Mouse (Mus musculus): ENCODE measurements around the gene Ciz1. TPM values are rescaled to one million over a fixed set of nuclear protein-coding genes. Genes with fewer than 3 reads are reported as not detected.

The Ciz1 gene
- polyA plus RNA-seq, 1 experiment, result 34.3 TPM

GRCm38 (mm10) chr2:32349625-32350255, 2.4 kb upstream of the Ciz1 start:
- no peaks in the 10 kb centered on the region for H3K27me3 ChIP-seq (ENCODE audit: control insufficient read depth, insufficient read depth, low read length, poor library complexity, severe bottlenecking)
- no peak overlapping the region for H3K9ac ChIP-seq (ENCODE audit: low read depth, poor library complexity, severe bottlenecking)
- H3K4me3 ChIP-seq (ENCODE audit: low read depth, low read length), result no peak overlapping the region
- H3K27ac ChIP-seq (ENCODE audit: insufficient read depth, low read length), result no peak overlapping the region
- H3K36me3 ChIP-seq (ENCODE audit: control insufficient read depth, insufficient read depth, low read length, poor library complexity, severe bottlenecking), result no peaks in the 10 kb centered on the region
- no peaks in the 10 kb centered on the region for H3K9me3 ChIP-seq (replicated peaks; ENCODE audit: control insufficient read depth, insufficient read depth, low read length, poor library complexity, severe bottlenecking)
- H3K4me1 ChIP-seq (ENCODE audit: control insufficient read depth, insufficient read depth, low read length), result peaks cover 16% of the 10 kb centered on the region
- no peak for TF ChIP-seq CTCF (IDR thresholded peaks at IDR 0.05; ENCODE audit: low read depth, low read length)
- no peak for TF ChIP-seq EP300 (IDR thresholded peaks at IDR 0.05; ENCODE audit: insufficient read depth, low read depth, low read length)
- no peak for TF ChIP-seq POLR2A (IDR thresholded peaks at IDR 0.05; ENCODE audit: insufficient read depth, low read length)

- TF ChIP-seq POLR2A (IDR thresholded peaks at IDR 0.05; ENCODE audit: insufficient read depth, low read length) (no peak), EP300 (IDR thresholded peaks at IDR 0.05; ENCODE audit: insufficient read depth, low read depth, low read length) (no peak), CTCF (IDR thresholded peaks at IDR 0.05; ENCODE audit: low read depth, low read length) (no peak)
- Histone ChIP-seq H3K4me3 (ENCODE audit: low read depth, low read length) (no peak overlapping the region), H3K9me3 (replicated peaks; ENCODE audit: control insufficient read depth, insufficient read depth, low read length, poor library complexity, severe bottlenecking) (no peaks in the 10 kb centered on the region), H3K36me3 (ENCODE audit: control insufficient read depth, insufficient read depth, low read length, poor library complexity, severe bottlenecking) (no peaks in the 10 kb centered on the region), H3K27me3 (ENCODE audit: control insufficient read depth, insufficient read depth, low read length, poor library complexity, severe bottlenecking) (no peaks in the 10 kb centered on the region), H3K27ac (ENCODE audit: insufficient read depth, low read length) (no peak overlapping the region), H3K4me1 (ENCODE audit: control insufficient read depth, insufficient read depth, low read length) (peaks cover 16% of the 10 kb centered on the region), H3K9ac (ENCODE audit: low read depth, poor library complexity, severe bottlenecking) (no peak overlapping the region)
Observed at GRCm38 (mm10) chr2:32350471-32351051, 1.6 kb upstream of the Ciz1 start.

- no peak overlapping the region for H3K4me3 ChIP-seq (ENCODE audit: low read depth, low read length)
Observed at GRCm38 (mm10) chr2:32351471-32351961, 611 bp upstream of the Ciz1 start.

GRCm38 (mm10) chr2:32353007-32353542, 948 bp downstream of the Ciz1 start, which contains the start of gene Dnm1:
Gene Dnm1, minus strand, starts transcription at chr2:32353338.
- no peaks in the 10 kb centered on the region for H3K27me3 ChIP-seq (ENCODE audit: control insufficient read depth, insufficient read depth, low read length, poor library complexity, severe bottlenecking)
- no peaks in the 10 kb centered on the region for H3K36me3 ChIP-seq (ENCODE audit: control insufficient read depth, insufficient read depth, low read length, poor library complexity, severe bottlenecking)
- peak within 1 kb of the TSS; percentile 86 for H3K9ac ChIP-seq (ENCODE audit: low read depth, poor library complexity, severe bottlenecking)
- H3K27ac ChIP-seq (ENCODE audit: insufficient read depth, low read length), result no peak within 1 kb of the TSS
- no peaks in the 10 kb centered on the region for H3K9me3 ChIP-seq (replicated peaks; ENCODE audit: control insufficient read depth, insufficient read depth, low read length, poor library complexity, severe bottlenecking)
- H3K4me3 ChIP-seq (ENCODE audit: low read depth, low read length), result peak within 1 kb of the TSS; percentile 72
- 0 out of 2 replicates have a peak, but pooled peaks have one; percentile 32 for TF ChIP-seq EP300 (IDR thresholded peaks at IDR 0.05; ENCODE audit: insufficient read depth, low read depth, low read length)
- TF ChIP-seq POLR2A (IDR thresholded peaks at IDR 0.05; ENCODE audit: insufficient read depth, low read length), result no peak
- TF ChIP-seq CTCF (IDR thresholded peaks at IDR 0.05; ENCODE audit: low read depth, low read length), result peak; percentile 72
- H3K4me1 ChIP-seq (ENCODE audit: control insufficient read depth, insufficient read depth, low read length), result peaks cover 16% of the 10 kb centered on the region

More at GRCm38 (mm10) chr2:32351471-32351961, 611 bp upstream of the Ciz1 start:
- Histone ChIP-seq H3K27me3 (ENCODE audit: control insufficient read depth, insufficient read depth, low read length, poor library complexity, severe bottlenecking) (no peaks in the 10 kb centered on the region), H3K27ac (ENCODE audit: insufficient read depth, low read length) (no peak overlapping the region), H3K36me3 (ENCODE audit: control insufficient read depth, insufficient read depth, low read length, poor library complexity, severe bottlenecking) (no peaks in the 10 kb centered on the region), H3K4me1 (ENCODE audit: control insufficient read depth, insufficient read depth, low read length) (peaks cover 16% of the 10 kb centered on the region), H3K9ac (ENCODE audit: low read depth, poor library complexity, severe bottlenecking) (no peak overlapping the region), H3K9me3 (replicated peaks; ENCODE audit: control insufficient read depth, insufficient read depth, low read length, poor library complexity, severe bottlenecking) (no peaks in the 10 kb centered on the region)
- no peak for TF ChIP-seq CTCF (IDR thresholded peaks at IDR 0.05; ENCODE audit: low read depth, low read length)
- no peak for TF ChIP-seq EP300 (IDR thresholded peaks at IDR 0.05; ENCODE audit: insufficient read depth, low read depth, low read length)
- TF ChIP-seq POLR2A (IDR thresholded peaks at IDR 0.05; ENCODE audit: insufficient read depth, low read length), result no peak

- Histone ChIP-seq H3K9me3 (replicated peaks; ENCODE audit: control insufficient read depth, insufficient read depth, low read length, poor library complexity, severe bottlenecking) (no peaks in the 10 kb centered on the region), H3K4me1 (ENCODE audit: control insufficient read depth, insufficient read depth, low read length) (peaks cover 8% of the 10 kb centered on the region), H3K27ac (ENCODE audit: insufficient read depth, low read length) (no peak overlapping the region), H3K9ac (ENCODE audit: low read depth, poor library complexity, severe bottlenecking) (0 out of 2 replicates have a peak overlapping the region, but pooled peaks have one; percentile 86), H3K4me3 (ENCODE audit: low read depth, low read length) (no peak overlapping the region), H3K27me3 (ENCODE audit: control insufficient read depth, insufficient read depth, low read length, poor library complexity, severe bottlenecking) (no peaks in the 10 kb centered on the region), H3K36me3 (ENCODE audit: control insufficient read depth, insufficient read depth, low read length, poor library complexity, severe bottlenecking) (no peaks in the 10 kb centered on the region)
- TF ChIP-seq EP300 (IDR thresholded peaks at IDR 0.05; ENCODE audit: insufficient read depth, low read depth, low read length) (no peak), CTCF (IDR thresholded peaks at IDR 0.05; ENCODE audit: low read depth, low read length) (no peak), POLR2A (IDR thresholded peaks at IDR 0.05; ENCODE audit: insufficient read depth, low read length) (no peak)
Observed at GRCm38 (mm10) chr2:32353836-32354235, 1.7 kb downstream of the Ciz1 start.
